Mouse (Mus musculus): ENCODE data around the gene Sarm1. TPM values are rescaled to one million over a fixed set of nuclear protein-coding genes. Genes with fewer than 3 reads are reported as not detected.
A peak's percentile ranks its signal among the peaks of the same experiment; 100 is the strongest.

Gene Sarm1
- polyA plus RNA-seq, 1 experiment from 2014 or later = 0.14 TPM

DNA sequence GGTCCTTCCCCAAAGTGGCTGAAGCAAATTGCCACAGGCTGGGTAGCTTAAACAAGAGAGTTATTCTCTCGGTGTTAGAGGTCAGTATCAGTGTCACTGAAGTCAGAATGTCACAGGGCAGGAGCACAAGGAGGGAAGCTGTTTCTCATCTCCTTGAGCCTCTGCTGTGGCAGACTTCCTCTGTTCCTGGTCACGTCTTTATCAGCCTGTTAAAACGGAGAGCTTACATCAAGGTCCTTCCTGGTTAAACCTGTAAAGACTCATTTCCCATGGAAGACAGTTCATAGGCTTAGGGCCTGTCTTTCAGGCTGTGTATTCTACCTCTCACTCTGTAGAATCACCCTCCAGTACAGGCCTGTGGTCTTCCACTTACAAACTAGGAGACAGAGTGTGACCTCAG lies 29.6 kb downstream of the Sarm1 start:
- H3K9me3 ChIP-seq (ENCODE audit: low read length) = no peaks in the 10 kb centered on the region
- H3K9ac ChIP-seq (replicated peaks) = no peak overlapping the region
- no peaks in the 10 kb centered on the region for H3K36me3 ChIP-seq (replicated peaks; ENCODE audit: insufficient read depth, low read length)
- no peak for DNase-seq
- no peak overlapping the region for H3K4me2 ChIP-seq (ENCODE audit: low read depth, low read length)
- WGBS (ENCODE audit: insufficient replicate concordance) = 32% methylated on average over 3 of the region's 3 CpGs
- no peaks in the 10 kb centered on the region for H3K27me3 ChIP-seq (ENCODE audit: insufficient read depth, low read length)
- TF ChIP-seq CTCF (IDR thresholded peaks at IDR 0.05; ENCODE audit: low read depth) (no peak), EP300 (IDR thresholded peaks at IDR 0.05; ENCODE audit: low read depth) (no peak)
- no peak for ATAC-seq
- peaks cover 25% of the 10 kb centered on the region for H3K4me1 ChIP-seq (ENCODE audit: insufficient read depth)
- H3K4me3 ChIP-seq (ENCODE audit: low read depth, low read length) = no peak overlapping the region
- H3K27ac ChIP-seq (ENCODE audit: low read depth) = no peak overlapping the region

DNA sequence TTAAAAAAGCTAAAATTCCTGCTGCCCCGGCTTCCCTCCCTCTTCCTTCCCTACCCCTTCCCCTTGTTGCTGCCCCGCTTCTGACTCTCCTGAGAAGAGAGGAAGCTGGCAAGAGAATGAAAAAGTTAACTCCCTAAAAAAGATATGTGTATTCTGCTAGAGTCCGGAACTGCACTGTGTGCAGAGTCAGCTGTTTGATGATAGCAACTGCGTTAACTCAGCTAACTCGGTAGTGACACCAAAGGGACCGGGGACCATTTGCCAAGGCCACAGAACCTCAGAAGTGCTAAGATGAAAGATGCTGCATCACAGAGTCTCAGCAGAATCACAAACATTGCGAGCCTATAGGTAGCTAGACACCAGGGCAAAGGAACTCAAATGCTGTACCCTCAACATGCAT lies 30.0 kb downstream of the Sarm1 start:
- ATAC-seq = no peak
- Histone ChIP-seq H3K4me1 (ENCODE audit: insufficient read depth) (peaks cover 25% of the 10 kb centered on the region), H3K9me3 (ENCODE audit: low read length) (no peaks in the 10 kb centered on the region), H3K27ac (ENCODE audit: low read depth) (no peak overlapping the region), H3K9ac (replicated peaks) (no peak overlapping the region), H3K36me3 (replicated peaks; ENCODE audit: insufficient read depth, low read length) (no peaks in the 10 kb centered on the region), H3K4me2 (ENCODE audit: low read depth, low read length) (no peak overlapping the region), H3K27me3 (ENCODE audit: insufficient read depth, low read length) (no peaks in the 10 kb centered on the region), H3K4me3 (ENCODE audit: low read depth, low read length) (no peak overlapping the region)
- DNase-seq = no peak
- TF ChIP-seq CTCF (IDR thresholded peaks at IDR 0.05; ENCODE audit: low read depth) (no peak), EP300 (IDR thresholded peaks at IDR 0.05; ENCODE audit: low read depth) (no peak)
- 61% methylated on average over 7 of the region's 7 CpGs for WGBS (ENCODE audit: insufficient replicate concordance)

DNA sequence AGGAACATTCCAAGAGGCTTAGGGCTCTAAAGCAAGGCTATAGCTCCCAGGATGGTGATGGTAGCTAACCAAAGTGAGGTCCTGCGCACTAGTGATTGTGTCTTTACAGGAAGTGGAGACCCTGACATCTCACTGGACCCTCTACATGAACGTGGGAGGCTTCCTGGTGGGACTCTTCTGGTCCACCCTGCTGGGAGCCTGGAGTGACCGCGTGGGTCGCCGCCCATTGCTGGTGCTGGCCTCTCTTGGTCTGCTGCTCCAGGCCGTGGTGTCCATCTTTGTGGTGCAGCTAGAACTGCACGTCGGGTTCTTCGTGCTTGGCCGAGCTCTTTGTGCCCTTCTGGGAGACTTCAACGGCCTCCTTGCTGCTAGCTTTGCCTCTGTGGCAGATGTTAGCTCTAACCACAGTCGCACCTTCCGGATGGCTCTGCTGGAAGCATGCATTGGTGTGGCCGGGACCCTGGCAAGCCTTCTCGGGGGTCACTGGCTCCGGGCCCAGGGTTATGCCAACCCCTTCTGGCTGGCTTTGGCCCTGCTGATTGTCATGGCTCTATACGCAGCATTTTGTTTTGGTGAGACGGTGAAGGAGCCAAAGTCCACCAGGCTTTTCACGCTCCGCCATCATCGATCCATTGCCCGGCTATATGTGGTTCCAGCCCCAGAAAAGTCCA lies 31.2 kb downstream of the Sarm1 start:
- Histone ChIP-seq H3K4me1 (ENCODE audit: insufficient read depth) (peaks cover 25% of the 10 kb centered on the region), H3K36me3 (replicated peaks; ENCODE audit: insufficient read depth, low read length) (no peaks in the 10 kb centered on the region), H3K9me3 (ENCODE audit: low read length) (no peaks in the 10 kb centered on the region), H3K4me2 (ENCODE audit: low read depth, low read length) (peak overlapping the region; percentile 81), H3K27me3 (ENCODE audit: insufficient read depth, low read length) (no peaks in the 10 kb centered on the region), H3K4me3 (ENCODE audit: low read depth, low read length) (peak overlapping the region; percentile 63), H3K27ac (ENCODE audit: low read depth) (peak overlapping the region; percentile 82; the same call in 1 of the 2 replicates), H3K9ac (replicated peaks) (peak overlapping the region; percentile 65)
- TF ChIP-seq CTCF (IDR thresholded peaks at IDR 0.05; ENCODE audit: low read depth) (no peak), EP300 (IDR thresholded peaks at IDR 0.05; ENCODE audit: low read depth) (no peak)
- ATAC-seq (0 out of 2 replicates have a peak, but pooled peaks have one; percentile 16), DNase-seq (peak; percentile 18)
- 67% methylated on average over 23 of the region's 23 CpGs for WGBS (ENCODE audit: insufficient replicate concordance)

DNA sequence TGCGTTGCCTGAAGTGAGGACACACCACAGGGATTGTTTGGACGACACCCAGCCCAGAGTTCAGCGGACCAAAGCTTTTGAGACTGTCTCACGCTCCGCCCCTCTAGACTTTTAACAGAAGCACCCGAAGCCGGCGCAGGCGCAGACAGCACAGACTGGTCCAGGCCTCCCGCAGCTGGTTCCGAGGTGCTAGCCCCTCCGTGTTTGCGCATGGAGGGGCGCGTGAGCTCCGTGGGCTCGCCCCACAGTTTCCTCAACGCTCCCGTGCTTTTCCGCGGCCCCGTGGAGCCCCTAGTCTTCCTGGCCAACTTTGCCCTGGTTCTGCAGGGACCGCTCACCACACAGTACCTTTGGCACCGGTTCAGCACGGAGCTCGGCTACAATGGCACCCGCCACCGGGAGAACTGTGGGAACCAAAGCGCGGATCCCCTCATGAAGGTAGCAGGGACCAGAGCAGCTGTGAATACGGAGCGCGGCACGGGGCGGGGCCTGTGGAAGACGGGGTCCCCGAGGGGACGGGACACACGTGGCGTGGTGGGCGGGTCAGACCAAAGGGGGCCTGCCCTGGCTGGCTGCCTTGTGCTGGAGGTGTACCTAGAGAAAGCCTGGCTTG lies 31.9 kb downstream of the Sarm1 start, which contains the start of gene Slc46a1:
Gene Slc46a1 (plus strand): TSS at position 130 of the 613 bp plus-strand sequence.
- peak; percentile 86 for DNase-seq
- peak within 1 kb of the TSS; percentile 82 for H3K27ac ChIP-seq (ENCODE audit: low read depth)
- peak within 1 kb of the TSS; percentile 81 for H3K4me2 ChIP-seq (ENCODE audit: low read depth, low read length)
- ATAC-seq = peak; percentile 88
- peak within 1 kb of the TSS; percentile 65 for H3K9ac ChIP-seq (replicated peaks)
- H3K4me1 ChIP-seq (ENCODE audit: insufficient read depth) = peaks cover 25% of the 10 kb centered on the region
- TF ChIP-seq CTCF (IDR thresholded peaks at IDR 0.05; ENCODE audit: low read depth) (no peak), EP300 (IDR thresholded peaks at IDR 0.05; ENCODE audit: low read depth) (no peak)
- H3K36me3 ChIP-seq (replicated peaks; ENCODE audit: insufficient read depth, low read length) = no peaks in the 10 kb centered on the region
- no peaks in the 10 kb centered on the region for H3K9me3 ChIP-seq (ENCODE audit: low read length)
- peak within 1 kb of the TSS; percentile 63 for H3K4me3 ChIP-seq (ENCODE audit: low read depth, low read length)
- H3K27me3 ChIP-seq (ENCODE audit: insufficient read depth, low read length) = no peaks in the 10 kb centered on the region
- under 1% methylated on average over 41 of the region's 41 CpGs for WGBS (ENCODE audit: insufficient replicate concordance)

DNA sequence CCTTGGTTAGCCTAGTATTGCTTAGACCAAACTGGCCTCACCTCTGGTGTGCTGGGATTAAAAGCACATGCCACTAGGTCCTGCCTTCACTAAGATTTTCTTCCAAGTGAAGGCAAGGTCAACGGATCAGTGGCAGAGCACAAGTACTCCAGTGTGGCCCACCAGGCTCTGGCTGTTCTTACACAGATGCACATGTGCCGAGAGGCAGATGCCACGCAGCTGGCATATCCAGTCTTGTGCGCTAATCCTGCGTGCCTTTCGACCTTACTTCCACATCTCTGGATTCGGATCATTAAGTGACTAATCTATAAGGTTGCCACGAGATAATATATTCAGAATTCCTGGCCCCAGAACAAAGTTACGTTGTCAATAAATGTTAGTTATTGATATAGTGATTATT lies 32.4 kb downstream of the Sarm1 start:
- Histone ChIP-seq H3K4me3 (ENCODE audit: low read depth, low read length) (peak overlapping the region; percentile 63; the same call in 1 of the 2 replicates), H3K9me3 (ENCODE audit: low read length) (no peaks in the 10 kb centered on the region), H3K27ac (ENCODE audit: low read depth) (no peak overlapping the region), H3K9ac (replicated peaks) (no peak overlapping the region), H3K36me3 (replicated peaks; ENCODE audit: insufficient read depth, low read length) (no peaks in the 10 kb centered on the region), H3K4me1 (ENCODE audit: insufficient read depth) (peaks cover 25% of the 10 kb centered on the region), H3K4me2 (ENCODE audit: low read depth, low read length) (peak overlapping the region; percentile 81), H3K27me3 (ENCODE audit: insufficient read depth, low read length) (no peaks in the 10 kb centered on the region)
- TF ChIP-seq CTCF (IDR thresholded peaks at IDR 0.05; ENCODE audit: low read depth) (no peak), EP300 (IDR thresholded peaks at IDR 0.05; ENCODE audit: low read depth) (no peak)
- DNase-seq = no peak
- no peak for ATAC-seq
- 48% methylated on average over 9 of the region's 9 CpGs for WGBS (ENCODE audit: insufficient replicate concordance)

- Histone ChIP-seq H3K4me1 (ENCODE audit: insufficient read depth) (peaks cover 25% of the 10 kb centered on the region), H3K9ac (replicated peaks) (no peak overlapping the region), H3K4me3 (ENCODE audit: low read depth, low read length) (no peak overlapping the region), H3K9me3 (ENCODE audit: low read length) (no peaks in the 10 kb centered on the region), H3K27me3 (ENCODE audit: insufficient read depth, low read length) (no peaks in the 10 kb centered on the region), H3K36me3 (replicated peaks; ENCODE audit: insufficient read depth, low read length) (no peaks in the 10 kb centered on the region), H3K27ac (ENCODE audit: low read depth) (no peak overlapping the region), H3K4me2 (ENCODE audit: low read depth, low read length) (no peak overlapping the region)
- DNase-seq (no peak), ATAC-seq (no peak)
- TF ChIP-seq EP300 (IDR thresholded peaks at IDR 0.05; ENCODE audit: low read depth) (no peak), CTCF (IDR thresholded peaks at IDR 0.05; ENCODE audit: low read depth) (no peak)
- WGBS (ENCODE audit: insufficient replicate concordance) = 55% methylated on average over 13 of the region's 13 CpGs
Observed at GRCm38 (mm10) chr11:78463286-78464036, 34.1 kb downstream of the Sarm1 start.

Data from liver, postnatal 0 days (tissue).